Mouse (Mus musculus): ENCODE results near the gene C8b. TPM values are rescaled to one million over a fixed set of nuclear protein-coding genes. Genes with fewer than 3 reads are reported as not detected.

Gene C8b
- polyA plus RNA-seq, 1 experiment from 2014 or later, result not detected

Other genes with a start within 250 kb of the C8b start
- not detected in 2 replicates for gene Gm17662, start 91.0 kb downstream of the C8b start, polyA plus RNA-seq (2016; fragmentation: Nextera tagmentation; extraction: Ambion mirVana)
- not detected in 2 replicates for gene C8a, start 110.1 kb downstream of the C8b start, polyA plus RNA-seq (2016; fragmentation: Nextera tagmentation; extraction: Ambion mirVana)
- gene Fyb2, start 147.1 kb downstream of the C8b start, polyA plus RNA-seq (2016; fragmentation: Nextera tagmentation; extraction: Ambion mirVana), result 0.11 TPM in 1 of 2 replicates, not detected in the other